Mouse (Mus musculus) midbrain, embryonic 12.5 days (tissue): Measurements from ENCODE around the gene Abca8a. TPM values are rescaled to one million over a fixed set of nuclear protein-coding genes. Genes with fewer than 3 reads are reported as not detected.

ENCODE experiments used
- ATAC-seq: fragments of 200-750 bp; cut with Nextera tagmentation; 2 replicates; pipeline ENCODE4 v1.8.0; 2017; ENCODE audit warnings: low read depth, moderate TSS enrichment, moderate library complexity; ENCODE audit not compliant: low FRiP score
- H3K27ac ChIP-seq: fragments of 300-500 bp; sonication (generic); replicated peaks from 2 replicates; pipeline ENCODE4 v1.5.1; 2016; ENCODE audit warnings: mild to moderate bottlenecking
- H3K27me3 ChIP-seq: fragments of 300-500 bp; sonication (generic); 2 replicates; pipeline ENCODE4 v1.6.1; 2016; ENCODE audit warnings: mild to moderate bottlenecking
- H3K36me3 ChIP-seq: fragments of 300-500 bp; sonication (generic); 2 replicates; pipeline ENCODE4 v1.6.1; 2016
- H3K4me1 ChIP-seq: fragments of 300-500 bp; sonication (generic); 2 replicates; pipeline ENCODE4 v1.6.1; 2016
- H3K4me2 ChIP-seq: fragments of 300-500 bp; sonication (generic); replicated peaks from 2 replicates; pipeline ENCODE4 v1.6.1; 2016; ENCODE audit warnings: mild to moderate bottlenecking, moderate library complexity
- H3K4me3 ChIP-seq: fragments of 300-500 bp; sonication (generic); 2 replicates; pipeline ENCODE4 v1.5.1; 2016; ENCODE audit warnings: mild to moderate bottlenecking
- H3K9ac ChIP-seq: fragments of 300-500 bp; sonication (generic); replicated peaks from 2 replicates; pipeline ENCODE4 v1.6.1; 2016; ENCODE audit warnings: mild to moderate bottlenecking, moderate library complexity
- H3K9me3 ChIP-seq: fragments of 300-500 bp; sonication (generic); 2 replicates; pipeline ENCODE4 v1.6.1; 2016; ENCODE audit warnings: mild to moderate bottlenecking
- WGBS: fragments of 180-500 bp; shearing (Covaris S2); methylation state at CpG from one replicate; pipeline ENCODE4 v1.1.7; 2016; 5-methylcytosine and 5-hydroxymethylcytosine counted together
- polyA plus RNA-seq: library from polyadenylated mRNA; unstranded; fragments of >200 nt; fragmentation: Nextera tagmentation; extraction: Ambion mirVana; gene quantifications from 2 replicates; pipeline ENCODE4 v1.2.1, GENCODE M21; 2016

The Abca8a gene
- polyA plus RNA-seq: 0.13 TPM in 1 of 2 replicates, not detected in the other

- H3K9ac ChIP-seq: no peak within 1 kb of the TSS
- H3K27me3 ChIP-seq: no peaks in the 10 kb centered on the region
- H3K4me2 ChIP-seq: no peak within 1 kb of the TSS
- 82% methylated on average over 5 of the region's 5 CpGs for whole genome bisulfite sequencing
- no peak within 1 kb of the TSS for H3K4me3 ChIP-seq
- no peak for ATAC-seq
- no peak within 1 kb of the TSS for H3K27ac ChIP-seq
- H3K4me1 ChIP-seq: no peaks in the 10 kb centered on the region
- no peaks in the 10 kb centered on the region for H3K36me3 ChIP-seq
- H3K9me3 ChIP-seq: no peaks in the 10 kb centered on the region
Measured at GRCm38 (mm10) chr11:110095858-110096257, at the start of gene Abca8a. Gene Abca8a (minus strand): TSS chr11:110095978.

- Histone ChIP-seq H3K27ac (no peak overlapping the region), H3K4me1 (no peaks in the 10 kb centered on the region), H3K36me3 (no peaks in the 10 kb centered on the region), H3K9me3 (no peaks in the 10 kb centered on the region), H3K27me3 (no peaks in the 10 kb centered on the region), H3K9ac (no peak overlapping the region), H3K4me3 (no peak overlapping the region), H3K4me2 (no peak overlapping the region)
- ATAC-seq: no peak
- WGBS: 91% methylated on average over 11 of the region's 11 CpGs
Measured at GRCm38 (mm10) chr11:110145421-110145820, 49.6 kb upstream of the Abca8a start.

- no peaks in the 10 kb centered on the region for H3K36me3 ChIP-seq
- H3K27ac ChIP-seq: no peak overlapping the region
- ATAC-seq: no peak
Measured at GRCm38 (mm10) chr11:110130760-110131159, 35.0 kb upstream of the Abca8a start.

GRCm38 (mm10) chr11:110111137-110111536 lies 15.4 kb upstream of the Abca8a start:
- no peaks in the 10 kb centered on the region for H3K36me3 ChIP-seq

More at GRCm38 (mm10) chr11:110130760-110131159, 35.0 kb upstream of the Abca8a start:
- no peak overlapping the region for H3K9ac ChIP-seq
- no peak overlapping the region for H3K4me2 ChIP-seq
- no peaks in the 10 kb centered on the region for H3K4me1 ChIP-seq
- H3K27me3 ChIP-seq: no peaks in the 10 kb centered on the region
- 86% methylated on average over 5 of the region's 5 CpGs for WGBS
- no peaks in the 10 kb centered on the region for H3K9me3 ChIP-seq
- no peak overlapping the region for H3K4me3 ChIP-seq

GRCm38 (mm10) chr11:110101437-110101836 lies 5.7 kb upstream of the Abca8a start:
- no peak for ATAC-seq
- Histone ChIP-seq H3K36me3 (no peaks in the 10 kb centered on the region), H3K9me3 (0 out of 2 replicates have a peak, but pooled peaks cover 4% of the 10 kb centered on the region), H3K27ac (no peak overlapping the region), H3K27me3 (no peaks in the 10 kb centered on the region), H3K4me2 (no peak overlapping the region), H3K4me3 (no peak overlapping the region), H3K9ac (no peak overlapping the region), H3K4me1 (no peaks in the 10 kb centered on the region)
- WGBS: 90% methylated on average over 7 of the region's 7 CpGs

More at GRCm38 (mm10) chr11:110111137-110111536, 15.4 kb upstream of the Abca8a start:
- no peak for ATAC-seq
- Histone ChIP-seq H3K9ac (no peak overlapping the region), H3K27ac (no peak overlapping the region), H3K27me3 (no peaks in the 10 kb centered on the region), H3K4me1 (no peaks in the 10 kb centered on the region), H3K4me3 (no peak overlapping the region), H3K4me2 (no peak overlapping the region), H3K9me3 (no peaks in the 10 kb centered on the region)
- WGBS: 67% methylated on average over 4 of the region's 4 CpGs

- H3K4me2 ChIP-seq: no peak overlapping the region
- no peaks in the 10 kb centered on the region for H3K9me3 ChIP-seq
- no peak overlapping the region for H3K9ac ChIP-seq
- no peaks in the 10 kb centered on the region for H3K4me1 ChIP-seq
- 78% methylated on average over 4 of the region's 4 CpGs for WGBS
- no peak overlapping the region for H3K4me3 ChIP-seq
- no peaks in the 10 kb centered on the region for H3K27me3 ChIP-seq
- ATAC-seq: no peak
- H3K27ac ChIP-seq: no peak overlapping the region
- no peaks in the 10 kb centered on the region for H3K36me3 ChIP-seq
Measured at GRCm38 (mm10) chr11:110098901-110099300, 3.1 kb upstream of the Abca8a start.

- Histone ChIP-seq H3K4me2 (no peak overlapping the region), H3K27ac (no peak overlapping the region), H3K9me3 (no peaks in the 10 kb centered on the region), H3K9ac (no peak overlapping the region), H3K4me3 (no peak overlapping the region), H3K4me1 (no peaks in the 10 kb centered on the region), H3K27me3 (no peaks in the 10 kb centered on the region), H3K36me3 (no peaks in the 10 kb centered on the region)
- no peak for ATAC-seq
- 79% methylated on average over 6 of the region's 6 CpGs for WGBS
Measured at GRCm38 (mm10) chr11:110097465-110097864, 1.7 kb upstream of the Abca8a start.

- no peak overlapping the region for H3K27ac ChIP-seq
- H3K4me2 ChIP-seq: no peak overlapping the region
- no peak for ATAC-seq
- no peaks in the 10 kb centered on the region for H3K27me3 ChIP-seq
- no peak overlapping the region for H3K4me3 ChIP-seq
- H3K9me3 ChIP-seq: no peaks in the 10 kb centered on the region
- no peaks in the 10 kb centered on the region for H3K36me3 ChIP-seq
- no peak overlapping the region for H3K9ac ChIP-seq
- WGBS: 80% methylated on average over 7 of the region's 7 CpGs
- no peaks in the 10 kb centered on the region for H3K4me1 ChIP-seq
Measured at GRCm38 (mm10) chr11:110094846-110095380, 865 bp downstream of the Abca8a start.

GRCm38 (mm10) chr11:110094236-110094635 lies 1.5 kb downstream of the Abca8a start:
- no peak overlapping the region for H3K4me3 ChIP-seq
- no peaks in the 10 kb centered on the region for H3K9me3 ChIP-seq
- 80% methylated on average over 3 of the region's 3 CpGs for WGBS
- no peaks in the 10 kb centered on the region for H3K27me3 ChIP-seq
- H3K27ac ChIP-seq: no peak overlapping the region
- no peaks in the 10 kb centered on the region for H3K36me3 ChIP-seq
- H3K9ac ChIP-seq: no peak overlapping the region
- no peak overlapping the region for H3K4me2 ChIP-seq
- H3K4me1 ChIP-seq: no peaks in the 10 kb centered on the region
- ATAC-seq: no peak

GRCm38 (mm10) chr11:110091328-110091727 lies 4.5 kb downstream of the Abca8a start:
- Histone ChIP-seq H3K36me3 (no peaks in the 10 kb centered on the region), H3K9ac (no peak overlapping the region), H3K4me3 (no peak overlapping the region), H3K4me1 (no peaks in the 10 kb centered on the region), H3K27ac (no peak overlapping the region), H3K4me2 (no peak overlapping the region), H3K27me3 (no peaks in the 10 kb centered on the region), H3K9me3 (no peaks in the 10 kb centered on the region)
- ATAC-seq: no peak
- 73% methylated on average over 2 of the region's 2 CpGs for WGBS

GRCm38 (mm10) chr11:110072158-110072557 lies 23.6 kb downstream of the Abca8a start:
- H3K27me3 ChIP-seq: no peaks in the 10 kb centered on the region
- no peak overlapping the region for H3K9ac ChIP-seq
- H3K36me3 ChIP-seq: no peaks in the 10 kb centered on the region
- H3K4me2 ChIP-seq: no peak overlapping the region
- H3K4me3 ChIP-seq: no peak overlapping the region
- no peak for ATAC-seq
- no peaks in the 10 kb centered on the region for H3K4me1 ChIP-seq
- WGBS: 91% methylated on average over 3 of the region's 3 CpGs
- no peak overlapping the region for H3K27ac ChIP-seq
- no peaks in the 10 kb centered on the region for H3K9me3 ChIP-seq

GRCm38 (mm10) chr11:110061032-110061431 lies 34.7 kb downstream of the Abca8a start:
- Histone ChIP-seq H3K36me3 (no peaks in the 10 kb centered on the region), H3K4me3 (no peak overlapping the region), H3K9ac (no peak overlapping the region), H3K27ac (no peak overlapping the region), H3K27me3 (no peaks in the 10 kb centered on the region), H3K4me1 (no peaks in the 10 kb centered on the region), H3K4me2 (no peak overlapping the region), H3K9me3 (no peaks in the 10 kb centered on the region)
- no peak for ATAC-seq
- 81% methylated on average over 4 of the region's 4 CpGs for WGBS

- no peaks in the 10 kb centered on the region for H3K9me3 ChIP-seq
- 79% methylated on average over 2 of the region's 2 CpGs for WGBS
Measured at GRCm38 (mm10) chr11:110060127-110060526, 35.7 kb downstream of the Abca8a start.

More at GRCm38 (mm10) chr11:110060127-110060526, 35.7 kb downstream of the Abca8a start:
- Histone ChIP-seq H3K4me1 (no peaks in the 10 kb centered on the region), H3K27ac (no peak overlapping the region), H3K27me3 (no peaks in the 10 kb centered on the region), H3K36me3 (no peaks in the 10 kb centered on the region), H3K4me2 (no peak overlapping the region), H3K4me3 (no peak overlapping the region), H3K9ac (no peak overlapping the region)
- ATAC-seq: no peak
